Mouse (Mus musculus) testis, adult 2 months (tissue): ENCODE data around the gene Grik1.

Experiments used
- CTCF ChIP-seq: fragments of 200-500 bp; IDR thresholded peaks from 2 replicates; pipeline ENCODE4 v1.5.1; 2012; ENCODE audit warnings: low read depth, mild to moderate bottlenecking, inconsistent platforms, low read length, moderate library complexity; ENCODE audit not compliant: control insufficient read depth, insufficient read depth, insufficient replicate concordance
- POLR2A ChIP-seq: fragments of 200-500 bp; IDR thresholded peaks from 2 replicates; pipeline ENCODE4 v1.6.1; 2012; ENCODE audit warnings: low read depth, mild to moderate bottlenecking, inconsistent platforms, low read length, moderate library complexity; ENCODE audit not compliant: control insufficient read depth

GRCm38 (mm10) chr16:88252676-88253075 lies 37.4 kb downstream of the Grik1 start:
- no peak for TF ChIP-seq CTCF
- no peak for TF ChIP-seq POLR2A
